Mouse (Mus musculus) limb, embryonic 14.5 days (tissue): ENCODE data around the gene Entpd3. TPM values are rescaled to one million over a fixed set of nuclear protein-coding genes. Genes with fewer than 3 reads are reported as not detected.

ENCODE experiments used
- ATAC-seq: fragments of 200-750 bp; cut with Nextera tagmentation; 2 replicates; pipeline ENCODE4 v1.8.0; 2017; ENCODE audit warnings: low read depth, moderate number of reproducible peaks, moderate TSS enrichment; ENCODE audit not compliant: low FRiP score
- DNase-seq: peaks from one replicate; pipeline ENCODE4 v3.0.0-alpha.2; 2015; ENCODE audit warnings: low spot score
- H3K27ac ChIP-seq: fragments of 300-500 bp; sonication (generic); replicated peaks from 2 replicates; pipeline ENCODE4 v1.5.1; 2014; ENCODE audit warnings: low read depth, mild to moderate bottlenecking, low read length, moderate library complexity, mixed read lengths
- H3K27me3 ChIP-seq: fragments of 300-500 bp; sonication (generic); 2 replicates; pipeline ENCODE4 v1.6.1; 2014; ENCODE audit warnings: low read length, mixed read lengths; ENCODE audit not compliant: control insufficient read depth, insufficient read depth
- H3K36me3 ChIP-seq: fragments of 300-500 bp; sonication (generic); 2 replicates; pipeline ENCODE4 v1.6.1; 2014; ENCODE audit warnings: mild to moderate bottlenecking, low read length, moderate library complexity, mixed read lengths; ENCODE audit not compliant: control insufficient read depth, insufficient read depth
- H3K4me1 ChIP-seq: fragments of 300-500 bp; sonication (generic); 2 replicates; pipeline ENCODE4 v1.6.1; 2014; ENCODE audit warnings: antibody characterized with exemption, low read length, mixed read lengths; ENCODE audit not compliant: control insufficient read depth, insufficient read depth
- H3K4me2 ChIP-seq: fragments of 300-500 bp; sonication (generic); replicated peaks from 2 replicates; pipeline ENCODE4 v1.6.1; 2014; ENCODE audit warnings: low read depth, mild to moderate bottlenecking, low read length, moderate library complexity; ENCODE audit not compliant: severe bottlenecking
- H3K4me3 ChIP-seq: fragments of 300-500 bp; sonication (generic); replicated peaks from 2 replicates; pipeline ENCODE4 v1.5.1; 2014; ENCODE audit warnings: low read length
- H3K9ac ChIP-seq: fragments of 300-500 bp; sonication (generic); 2 replicates; pipeline ENCODE4 v1.6.1; 2014; ENCODE audit warnings: mild to moderate bottlenecking, low read depth, low read length, moderate library complexity; ENCODE audit not compliant: severe bottlenecking
- H3K9me3 ChIP-seq: fragments of 300-500 bp; sonication (generic); 2 replicates; pipeline ENCODE4 v1.6.1; 2016; ENCODE audit warnings: low read length; ENCODE audit not compliant: control insufficient read depth
- POLR2A ChIP-seq: fragments of 200-500 bp; IDR thresholded peaks from 2 replicates; pipeline ENCODE4 v1.8.0; 2012; ENCODE audit warnings: inconsistent platforms, mild to moderate bottlenecking, moderate library complexity, borderline replicate concordance; ENCODE audit not compliant: insufficient read depth, insufficient read length; ENCODE audit errors: extremely low read depth
- WGBS: fragments of 180-500 bp; shearing (Covaris S2); extraction: QIAGEN DNeasy Blood & Tissue Kit; methylation state at CpG from one replicate; pipeline ENCODE4 v1.1.7; 2014; 5-methylcytosine and 5-hydroxymethylcytosine counted together
- polyA plus RNA-seq, 2 experiments: library from polyadenylated mRNA; depleted of rRNA in 1 of 2; stranded (reverse) in 1 of 2; unstranded in 1 of 2; fragments of >200 nt; fragmentation: Nextera tagmentation in 1 of 2; extraction: Ambion mirVana in 1 of 2; gene quantifications; 2 replicates each; pipeline versions ENCODE4 v1.2.1 to v1.2.3; 2012 to 2014

Entpd3 gene
- polyA plus RNA-seq, 2 experiments: 2.4 to 4.5 TPM

DNA sequence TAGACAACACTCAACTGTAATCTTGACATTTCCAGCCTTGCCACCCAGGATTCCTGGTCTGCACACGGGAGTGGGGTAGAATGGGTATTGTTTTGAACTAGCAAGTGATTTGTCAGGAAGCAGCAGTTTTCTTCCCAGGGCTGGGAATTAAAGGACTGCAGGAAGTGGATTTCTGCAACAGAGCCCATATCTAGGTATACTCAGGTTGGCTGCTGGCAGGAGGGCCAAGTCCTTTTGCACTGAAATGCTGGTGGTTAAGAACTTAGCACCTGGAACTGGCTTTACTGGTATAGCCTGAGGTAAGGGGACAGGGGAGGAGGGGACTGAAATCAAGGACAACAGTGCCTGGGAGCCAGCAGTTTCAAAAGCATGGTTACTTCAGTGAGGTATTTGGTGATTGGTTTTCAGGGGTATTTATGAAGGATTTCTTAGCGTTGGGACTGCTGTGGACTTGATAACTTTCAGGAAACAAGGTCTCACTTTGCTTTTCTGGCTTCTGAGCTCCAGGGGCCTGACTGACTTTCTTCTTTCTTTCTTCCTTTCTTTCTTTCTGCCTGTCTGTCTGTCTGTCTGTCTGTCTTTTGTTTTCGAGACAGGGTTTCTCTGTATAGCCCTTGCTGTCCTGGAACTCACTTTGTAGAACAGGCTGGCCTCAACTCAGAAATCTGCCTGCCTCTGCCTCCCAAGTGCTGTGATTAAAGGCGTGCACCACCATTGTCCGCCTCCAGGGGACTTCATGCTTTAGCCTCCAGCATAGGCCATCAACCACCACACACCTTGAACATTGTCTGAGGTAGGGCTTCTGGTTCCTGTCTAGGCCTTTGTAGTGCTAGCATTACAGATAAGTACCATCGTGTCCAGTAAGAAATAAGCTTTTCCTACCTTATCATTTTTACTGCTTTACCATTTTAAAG lies 36.4 kb downstream of the Entpd3 start:
- TF ChIP-seq POLR2A: no peak
- WGBS: 60% methylated on average over 6 of the region's 6 CpGs
- no peak for ATAC-seq
- H3K4me1 ChIP-seq: peaks cover 16% of the 10 kb centered on the region
- H3K4me3 ChIP-seq: no peak overlapping the region
- DNase-seq: no peak
- no peaks in the 10 kb centered on the region for H3K27me3 ChIP-seq
- H3K36me3 ChIP-seq: peaks cover 42% of the 10 kb centered on the region
- H3K9me3 ChIP-seq: no peaks in the 10 kb centered on the region
- H3K9ac ChIP-seq: no peak overlapping the region
- no peak overlapping the region for H3K27ac ChIP-seq
- H3K4me2 ChIP-seq: no peak overlapping the region

DNA sequence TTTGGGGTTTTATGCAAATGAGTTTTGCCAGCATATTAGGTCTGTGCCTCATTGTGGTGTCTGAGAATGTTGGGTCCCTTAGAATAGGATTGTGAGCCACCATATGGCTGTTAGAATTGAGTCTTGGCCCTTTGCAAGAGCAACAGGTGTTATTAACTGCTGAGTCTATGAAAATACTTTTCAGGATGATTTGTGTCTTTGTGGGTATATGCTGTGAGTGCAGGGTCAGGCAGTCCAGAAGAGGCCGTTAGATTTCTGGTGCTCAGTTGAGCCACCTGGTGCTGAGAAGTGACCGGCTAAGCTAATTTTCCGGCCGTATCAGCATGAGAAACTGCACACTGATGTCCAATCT lies 37.0 kb downstream of the Entpd3 start:
- no peak overlapping the region for H3K27ac ChIP-seq
- peaks cover 16% of the 10 kb centered on the region for H3K4me1 ChIP-seq
- no peak overlapping the region for H3K9ac ChIP-seq
- TF ChIP-seq POLR2A: no peak
- peaks cover 42% of the 10 kb centered on the region for H3K36me3 ChIP-seq
- 3% methylated on average over 4 of the region's 4 CpGs for WGBS
- H3K9me3 ChIP-seq: no peaks in the 10 kb centered on the region
- H3K4me3 ChIP-seq: peak overlapping the region; percentile 70
- H3K4me2 ChIP-seq: peak overlapping the region; percentile 85
- ATAC-seq (no peak), DNase-seq (no peak)
- no peaks in the 10 kb centered on the region for H3K27me3 ChIP-seq

DNA sequence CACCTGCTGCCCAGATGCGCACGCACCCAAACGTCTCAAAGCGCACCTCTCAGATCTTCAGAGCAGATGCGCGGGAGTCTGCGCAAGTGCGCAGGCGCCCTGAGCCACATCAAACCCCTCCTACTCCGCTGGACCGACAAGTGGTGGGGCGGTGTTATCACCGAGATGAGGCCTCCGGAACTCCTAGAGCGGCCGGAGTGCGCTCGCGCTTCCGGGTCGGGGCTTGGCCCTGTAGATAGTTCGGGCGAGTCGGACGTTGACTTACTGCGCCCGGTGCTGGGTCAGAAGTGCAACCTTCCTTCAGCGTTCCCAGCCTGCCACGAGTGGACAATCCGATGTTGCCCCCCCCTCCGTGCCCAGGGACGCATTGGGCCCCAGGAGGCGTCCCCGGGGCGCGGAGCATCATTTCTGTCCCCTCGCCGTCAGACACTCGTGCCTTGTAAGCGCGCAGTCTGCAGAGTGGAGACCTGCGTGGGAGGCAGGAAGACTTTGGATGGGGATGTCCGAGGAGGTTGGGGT lies 37.6 kb downstream of the Entpd3 start:
- Histone ChIP-seq H3K27me3 (no peaks in the 10 kb centered on the region), H3K27ac (peak overlapping the region; percentile 52; the same call in 1 of the 2 replicates), H3K4me1 (peaks cover 16% of the 10 kb centered on the region), H3K4me3 (peak overlapping the region; percentile 70), H3K9me3 (no peaks in the 10 kb centered on the region), H3K36me3 (peaks cover 41% of the 10 kb centered on the region), H3K4me2 (peak overlapping the region; percentile 85), H3K9ac (peak overlapping the region; percentile 86)
- TF ChIP-seq POLR2A: peak; percentile 71; the same call in 1 of the 2 replicates
- DNase-seq: peak; percentile 96
- WGBS: 2% methylated on average over 43 of the region's 43 CpGs
- ATAC-seq: peak; percentile 90

DNA sequence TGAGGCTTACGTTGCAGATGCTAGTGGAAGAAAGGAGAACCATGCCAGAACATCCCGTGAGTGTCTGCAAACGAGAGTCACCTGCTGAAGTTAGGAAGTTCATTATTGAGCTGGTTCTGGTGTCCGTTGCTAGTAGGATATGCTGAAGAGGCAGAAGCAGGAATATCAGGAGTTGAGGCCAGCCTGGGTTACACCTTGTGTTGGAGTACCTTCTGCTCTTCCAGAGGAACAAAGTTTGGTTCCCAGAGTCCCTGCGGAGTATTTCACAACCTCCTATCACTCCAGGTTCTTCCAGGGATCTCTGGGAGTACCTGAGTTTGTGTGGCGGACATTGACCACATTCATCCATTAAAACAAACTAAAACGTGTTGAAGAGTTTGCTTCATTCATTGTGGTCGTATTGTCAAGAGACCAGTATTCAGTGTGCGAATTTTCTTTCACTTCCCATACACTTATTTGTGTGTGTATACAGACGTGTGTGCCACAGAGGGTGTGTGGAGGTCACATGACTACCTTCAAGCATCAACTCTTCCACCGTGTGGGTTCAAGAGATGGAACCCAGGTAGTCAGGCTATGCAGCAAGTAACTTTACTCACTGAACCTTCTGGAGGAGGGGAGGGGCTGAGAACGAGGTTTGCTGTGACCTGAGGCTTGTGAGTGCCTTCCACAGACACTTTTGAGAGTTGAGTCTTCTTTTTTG lies 38.2 kb downstream of the Entpd3 start:
- DNase-seq (no peak), ATAC-seq (no peak)
- H3K9ac ChIP-seq: peak overlapping the region; percentile 86
- WGBS: 56% methylated on average over 12 of the region's 12 CpGs
- H3K4me3 ChIP-seq: peak overlapping the region; percentile 70
- TF ChIP-seq POLR2A: no peak
- no peaks in the 10 kb centered on the region for H3K9me3 ChIP-seq
- H3K27ac ChIP-seq: peak overlapping the region; percentile 52; the same call in 1 of the 2 replicates
- H3K4me1 ChIP-seq: peaks cover 11% of the 10 kb centered on the region; the same call in 1 of the 2 replicates
- peaks cover 34% of the 10 kb centered on the region for H3K36me3 ChIP-seq
- H3K4me2 ChIP-seq: peak overlapping the region; percentile 85
- no peaks in the 10 kb centered on the region for H3K27me3 ChIP-seq

DNA sequence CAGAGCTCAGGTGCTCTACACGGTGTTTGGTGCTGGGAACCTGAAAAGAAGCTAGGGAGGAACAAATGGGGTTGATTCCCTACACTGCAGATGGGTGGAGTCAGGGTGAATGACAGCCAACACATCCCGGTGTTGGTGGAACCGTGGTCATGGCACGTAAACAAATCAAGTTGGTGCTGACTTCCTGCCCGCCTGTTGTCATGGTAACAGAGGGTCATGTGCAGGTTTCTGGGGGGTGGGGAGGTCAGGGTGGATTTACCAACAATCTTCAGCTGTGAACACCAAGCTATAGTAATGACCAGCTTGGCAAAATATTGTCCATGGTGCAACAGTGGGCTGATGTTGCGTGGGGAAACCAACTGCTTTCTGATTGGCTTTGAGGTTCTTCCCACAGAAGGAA lies 39.1 kb downstream of the Entpd3 start:
- no peaks in the 10 kb centered on the region for H3K27me3 ChIP-seq
- ATAC-seq: no peak
- H3K4me1 ChIP-seq: peaks cover 14% of the 10 kb centered on the region; the same call in 1 of the 2 replicates
- no peak for DNase-seq
- peaks cover 26% of the 10 kb centered on the region for H3K36me3 ChIP-seq
- 48% methylated on average over 6 of the region's 6 CpGs for WGBS
- H3K9me3 ChIP-seq: no peaks in the 10 kb centered on the region
- H3K9ac ChIP-seq: no peak overlapping the region
- no peak overlapping the region for H3K27ac ChIP-seq
- no peak overlapping the region for H3K4me2 ChIP-seq
- H3K4me3 ChIP-seq: no peak overlapping the region
- no peak for TF ChIP-seq POLR2A
